ENCODE assay signal across 7 mouse cellular contexts in genomic region chr7:143506675-143507074, GRCm38 (mm10). TPM values are rescaled to one million over a fixed set of nuclear protein-coding genes. Genes with fewer than 3 reads are reported as not detected.
DNase-seq lines count a peak whose midpoint lies in the region; ATAC-seq and TF ChIP-seq lines count a peak whose summit lies in the region.

No protein-coding gene starts in this region.

- DNase-seq in liver, adult 2 months (ENCODE audit: extremely low read depth, low read depth, low spot score): peak; percentile 66
- no peak for DNase-seq in liver, embryonic 11.5 days (ENCODE audit: low spot score)
- DNase-seq in Muller cell, postnatal 12 days (ENCODE audit: inconsistent ontology term): peak; percentile 38
- peak; percentile 25 for DNase-seq in c-Kit-negative CD71-positive TER-119-positive erythroid progenitor cells, embryonic 14.5 days (ENCODE audit: low read depth, low spot score)
- peak; percentile 34 for DNase-seq in limb, embryonic 14.5 days (ENCODE audit: low spot score)
- DNase-seq in right cerebral cortex, postnatal 14 days: peak; percentile 64

- no peaks in the 10 kb centered on the region for H3K9me3 ChIP-seq in liver, embryonic 11.5 days (ENCODE audit: control insufficient read depth, low read length)
- no peaks in the 10 kb centered on the region for H3K9me3 ChIP-seq in limb, embryonic 14.5 days (ENCODE audit: control insufficient read depth, low read length)

- H3K4me3 ChIP-seq in liver, adult 2 months (ENCODE audit: insufficient read depth, low read depth, low read length): no peak overlapping the region
- no peak overlapping the region for H3K4me3 ChIP-seq in liver, embryonic 11.5 days (ENCODE audit: low read depth, low read length)
- no peak overlapping the region for H3K4me3 ChIP-seq in limb, embryonic 14.5 days (replicated peaks; ENCODE audit: low read length)

- no peak overlapping the region for H3K4me2 ChIP-seq in liver, embryonic 11.5 days
- H3K4me2 ChIP-seq in limb, embryonic 14.5 days (replicated peaks; ENCODE audit: low read depth, low read length, severe bottlenecking): no peak overlapping the region

- H3K4me1 ChIP-seq in liver, adult 2 months (ENCODE audit: control insufficient read depth, insufficient read depth, low read length): peaks cover 3% of the 10 kb centered on the region; the same call in 1 of the 2 replicates
- 0 out of 2 replicates have a peak, but pooled peaks cover 4% of the 10 kb centered on the region for H3K4me1 ChIP-seq in liver, embryonic 11.5 days (replicated peaks; ENCODE audit: control insufficient read depth, insufficient read depth, low read length)
- H3K4me1 ChIP-seq in limb, embryonic 14.5 days (ENCODE audit: control insufficient read depth, insufficient read depth, low read length): peaks cover 5% of the 10 kb centered on the region; the same call in 1 of the 2 replicates

- H3K9ac ChIP-seq in liver, adult 2 months (ENCODE audit: low read depth, low read length): no peak overlapping the region
- no peak overlapping the region for H3K9ac ChIP-seq in liver, embryonic 11.5 days (ENCODE audit: low read depth, low read length)
- no peak overlapping the region for H3K9ac ChIP-seq in limb, embryonic 14.5 days (ENCODE audit: low read depth, low read length, severe bottlenecking)

- ATAC-seq in liver, embryonic 11.5 days (replicated peaks; ENCODE audit: low FRiP score): no peak
- peak; percentile 68 for ATAC-seq in granulocyte monocyte progenitor cell, adult 5-6 weeks (replicated peaks; ENCODE audit: poor library complexity, severe bottlenecking)
- ATAC-seq in limb, embryonic 14.5 days (ENCODE audit: low FRiP score, low read depth): no peak

- H3K36me3 ChIP-seq in liver, adult 2 months (ENCODE audit: control insufficient read depth, insufficient read depth, low read length): no peaks in the 10 kb centered on the region
- no peaks in the 10 kb centered on the region; the same call in 1 of the 2 replicates for H3K36me3 ChIP-seq in liver, embryonic 11.5 days (ENCODE audit: control insufficient read depth, insufficient read depth, low read length)
- no peaks in the 10 kb centered on the region for H3K36me3 ChIP-seq in limb, embryonic 14.5 days (ENCODE audit: control insufficient read depth, insufficient read depth, low read length)

- no peak for TF ChIP-seq POLR2A in liver, adult 2 months (IDR thresholded peaks at IDR 0.05; ENCODE audit: extremely low read depth, insufficient read depth, low read length)
- TF ChIP-seq POLR2A in limb, embryonic 14.5 days (IDR thresholded peaks at IDR 0.05; ENCODE audit: borderline replicate concordance, extremely low read depth, insufficient read depth, insufficient read length): no peak

- no peak overlapping the region for H3K27ac ChIP-seq in liver, adult 2 months (replicated peaks; ENCODE audit: insufficient read depth, low read depth, low read length)
- H3K27ac ChIP-seq in liver, embryonic 11.5 days (ENCODE audit: low read depth, low read length): no peak overlapping the region
- H3K27ac ChIP-seq in limb, embryonic 14.5 days (replicated peaks; ENCODE audit: low read depth, low read length): no peak overlapping the region

- no peaks in the 10 kb centered on the region for H3K79me2 ChIP-seq in liver, adult 2 months (ENCODE audit: control insufficient read depth, insufficient read depth, low read length)

- 33% methylated on average over 7 of the region's 7 CpGs for WGBS in liver, adult 2 months
- 33% methylated on average over 7 of the region's 7 CpGs for WGBS in liver, embryonic 11.5 days
- WGBS in limb, embryonic 14.5 days: 33% methylated on average over 7 of the region's 7 CpGs

- TF ChIP-seq CTCF in liver, adult 2 months (IDR thresholded peaks at IDR 0.05; ENCODE audit: low read depth, low read length): peak; percentile 46; the same call in 1 of the 2 replicates

- 0 out of 2 replicates have a peak, but pooled peaks cover 2% of the 10 kb centered on the region for H3K27me3 ChIP-seq in liver, adult 2 months (ENCODE audit: control insufficient read depth, insufficient read depth, low read length)
- peaks cover 37% of the 10 kb centered on the region for H3K27me3 ChIP-seq in liver, embryonic 11.5 days (replicated peaks; ENCODE audit: control insufficient read depth, insufficient read depth, low read length)
- 0 out of 2 replicates have a peak, but pooled peaks cover 8% of the 10 kb centered on the region for H3K27me3 ChIP-seq in limb, embryonic 14.5 days (ENCODE audit: control insufficient read depth, insufficient read depth, low read length)

RNA-seq across cellular contexts. Expression of gene Phlda2, which starts 3.7 kb away (rescaled TPM):
- 0.28 TPM in 1 of 2 replicates, not detected in the other for total RNA-seq in liver, adult 2 months (2014; rRNA removed)
- 0.40 TPM in 1 of 2 replicates, not detected in the other for polyA plus RNA-seq in liver, adult 2 months (2012; rRNA removed)
- polyA plus RNA-seq in liver, embryonic 11.5 days (2014; fragmentation: Nextera tagmentation; extraction: Ambion mirVana): 11.9 and 16.4 TPM in 2 replicates
- not detected in 2 replicates for total RNA-seq in granulocyte monocyte progenitor cell, adult 5-6 weeks (2014; fragmentation: Nextera tagmentation)
- total RNA-seq in granulocyte monocyte progenitor cell, adult 5-6 weeks (2017): not detected in 2 replicates
- polyA plus RNA-seq in limb, embryonic 14.5 days (2012; rRNA removed): 23.3 and 34.7 TPM in 2 replicates
- 13.7 and 14.1 TPM in 2 replicates for polyA plus RNA-seq in limb, embryonic 14.5 days (2014; fragmentation: Nextera tagmentation; extraction: Ambion mirVana)

RNA-seq across cellular contexts. Expression of gene Slc22a18, which starts 33.1 kb away (rescaled TPM):
- total RNA-seq in liver, adult 2 months (2014; rRNA removed): 64.4 and 95.4 TPM in 2 replicates
- 344 and 377 TPM in 2 replicates for polyA plus RNA-seq in liver, adult 2 months (2012; rRNA removed)
- 2.8 and 5.2 TPM in 2 replicates for polyA plus RNA-seq in liver, embryonic 11.5 days (2014; fragmentation: Nextera tagmentation; extraction: Ambion mirVana)
- 0.88 and 1.8 TPM in 2 replicates for total RNA-seq in granulocyte monocyte progenitor cell, adult 5-6 weeks (2014; fragmentation: Nextera tagmentation)
- total RNA-seq in granulocyte monocyte progenitor cell, adult 5-6 weeks (2017): 0.67 TPM in 1 of 2 replicates, not detected in the other
- 3.3 and 5.3 TPM in 2 replicates for polyA plus RNA-seq in limb, embryonic 14.5 days (2012; rRNA removed)
- polyA plus RNA-seq in limb, embryonic 14.5 days (2014; fragmentation: Nextera tagmentation; extraction: Ambion mirVana): 2.3 and 2.6 TPM in 2 replicates

RNA-seq across cellular contexts. Expression of gene Nap1l4, which starts 42.2 kb away (rescaled TPM):
- 40.7 and 42.0 TPM in 2 replicates for total RNA-seq in liver, adult 2 months (2014; rRNA removed)
- 24.0 and 25.7 TPM in 2 replicates for polyA plus RNA-seq in liver, adult 2 months (2012; rRNA removed)
- polyA plus RNA-seq in liver, embryonic 11.5 days (2014; fragmentation: Nextera tagmentation; extraction: Ambion mirVana): 133 and 139 TPM in 2 replicates
- total RNA-seq in granulocyte monocyte progenitor cell, adult 5-6 weeks (2014; fragmentation: Nextera tagmentation): 85.5 and 133 TPM in 2 replicates
- 126 and 136 TPM in 2 replicates for total RNA-seq in granulocyte monocyte progenitor cell, adult 5-6 weeks (2017)
- polyA plus RNA-seq in limb, embryonic 14.5 days (2012; rRNA removed): 146 and 192 TPM in 2 replicates
- polyA plus RNA-seq in limb, embryonic 14.5 days (2014; fragmentation: Nextera tagmentation; extraction: Ambion mirVana): 116 and 121 TPM in 2 replicates

RNA-seq across cellular contexts. Expression of gene Cdkn1c, which starts 45.8 kb away (rescaled TPM):
- total RNA-seq in liver, adult 2 months (2014; rRNA removed): 2.4 and 4.4 TPM in 2 replicates
- 2.2 and 5.2 TPM in 2 replicates for polyA plus RNA-seq in liver, adult 2 months (2012; rRNA removed)
- 572 and 617 TPM in 2 replicates for polyA plus RNA-seq in liver, embryonic 11.5 days (2014; fragmentation: Nextera tagmentation; extraction: Ambion mirVana)
- not detected in 2 replicates for total RNA-seq in granulocyte monocyte progenitor cell, adult 5-6 weeks (2014; fragmentation: Nextera tagmentation)
- 0.41 TPM in 1 of 2 replicates, not detected in the other for total RNA-seq in granulocyte monocyte progenitor cell, adult 5-6 weeks (2017)
- 1,048 and 1,240 TPM in 2 replicates for polyA plus RNA-seq in limb, embryonic 14.5 days (2012; rRNA removed)
- polyA plus RNA-seq in limb, embryonic 14.5 days (2014; fragmentation: Nextera tagmentation; extraction: Ambion mirVana): 2,054 and 2,200 TPM in 2 replicates

Comparison
In these comparisons a context has a peak if more than half of its experiments do, and no peak if none do; other contexts are left out.
1. RNA of gene Slc22a18, which starts 33.1 kb away (polyA plus RNA-seq): 344 to 377 TPM in liver, adult 2 months; 2.8 to 5.2 TPM in liver, embryonic 11.5 days and 2.3 to 5.3 TPM in limb, embryonic 14.5 days; every median in the first group is over 10 times any median in the second.